Mouse (Mus musculus) testis, postnatal 10 days (tissue): ENCODE results near the gene Txndc5.

ENCODE experiments used
- DNase-seq: peaks from one replicate; pipeline ENCODE4 v3.0.0; 2021; ENCODE audit warnings: low spot score

The Txndc5 gene

DNA sequence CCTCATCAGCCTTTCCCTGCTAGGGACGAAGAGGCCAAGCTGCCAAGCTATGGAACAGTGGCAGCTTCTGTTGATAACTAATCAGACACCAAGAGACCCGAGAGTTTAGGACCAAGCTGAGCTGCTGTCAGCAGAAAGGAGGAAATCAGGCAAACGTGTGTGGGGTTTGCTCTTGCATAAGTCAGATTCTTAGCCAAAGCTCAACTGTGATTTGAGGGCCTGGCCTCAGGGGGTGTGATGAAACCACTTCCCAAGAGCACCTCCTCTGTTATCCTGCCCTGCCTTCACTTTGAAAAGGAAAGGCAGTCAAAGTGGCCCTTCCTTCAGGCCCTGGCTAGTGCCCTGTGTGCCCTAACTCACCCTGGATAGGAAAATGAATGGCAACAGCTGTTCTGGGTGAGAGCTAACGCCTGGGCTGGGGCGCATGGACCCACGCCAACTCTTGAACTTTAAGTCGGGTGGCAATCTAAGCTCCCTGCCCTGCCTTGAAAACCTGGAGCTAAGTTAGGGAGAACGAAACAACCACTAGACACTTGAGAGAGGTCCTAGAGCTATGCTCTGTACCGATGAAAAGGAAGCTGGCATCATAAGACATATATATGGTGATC is at the start of gene Txndc5:
TSS of gene Txndc5 (minus strand) at position 138 of the 608 bp plus-strand sequence.
- DNase-seq: no peak

DNA sequence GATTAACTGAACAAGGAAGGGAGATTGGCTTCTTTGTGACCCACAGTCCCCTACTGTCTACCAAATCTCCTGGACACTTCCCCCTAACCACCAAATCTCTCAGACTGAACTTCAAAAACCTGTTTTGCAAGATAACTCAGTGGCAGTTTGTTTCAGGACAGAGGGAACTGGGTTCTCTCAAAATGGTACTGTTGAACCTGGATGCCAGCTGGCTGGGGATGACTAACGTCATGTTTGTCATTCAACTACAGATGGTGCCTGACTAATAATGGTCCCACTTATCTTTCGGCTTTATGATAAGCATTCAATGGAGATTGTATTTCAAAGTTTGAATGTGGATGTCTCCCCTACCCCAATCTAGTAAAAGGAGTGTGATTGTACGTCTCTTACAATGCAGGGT is 46.0 kb upstream of the Txndc5 start:
- DNase-seq: peak; percentile 12

DNA sequence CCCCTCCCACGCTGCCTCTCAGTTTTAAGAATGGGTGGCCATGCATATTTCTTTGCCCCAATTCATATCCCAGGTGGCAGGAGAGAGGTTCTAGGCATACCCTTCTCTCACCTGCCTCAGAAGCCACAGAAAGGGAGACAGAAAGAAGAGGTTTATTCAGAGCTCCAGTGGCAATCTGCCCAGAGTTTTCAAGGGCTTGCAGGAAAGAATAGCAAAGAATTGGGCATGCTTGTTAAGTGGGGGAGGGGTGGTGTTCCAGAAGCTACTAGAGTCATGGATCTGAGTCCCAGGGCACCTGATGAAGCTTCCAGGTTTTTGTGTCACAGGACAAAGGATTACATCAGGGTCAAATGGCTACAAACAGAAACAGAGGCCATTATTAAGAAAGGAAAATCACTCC is 44.7 kb upstream of the Txndc5 start:
- DNase-seq: peak; percentile 26

DNA sequence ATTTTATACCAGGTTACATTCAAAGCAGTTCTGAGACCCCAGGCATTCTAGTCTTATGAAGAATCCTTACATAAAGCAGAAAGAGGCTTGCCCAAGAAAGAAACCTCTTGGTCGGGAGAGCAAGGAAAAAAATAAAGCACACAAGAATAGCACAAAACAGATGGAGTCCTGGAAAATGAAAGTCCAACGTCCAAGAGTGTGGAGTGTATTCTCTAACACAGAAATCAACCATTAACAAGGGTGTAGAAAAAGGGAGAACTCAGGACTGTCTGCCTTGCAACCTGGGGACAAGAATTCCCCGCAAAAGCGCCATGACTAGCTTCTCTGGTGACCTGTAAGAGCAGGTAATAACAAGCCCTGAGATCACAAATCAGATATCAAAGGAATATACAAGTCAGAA is 36.6 kb upstream of the Txndc5 start:
- DNase-seq: no peak

DNA sequence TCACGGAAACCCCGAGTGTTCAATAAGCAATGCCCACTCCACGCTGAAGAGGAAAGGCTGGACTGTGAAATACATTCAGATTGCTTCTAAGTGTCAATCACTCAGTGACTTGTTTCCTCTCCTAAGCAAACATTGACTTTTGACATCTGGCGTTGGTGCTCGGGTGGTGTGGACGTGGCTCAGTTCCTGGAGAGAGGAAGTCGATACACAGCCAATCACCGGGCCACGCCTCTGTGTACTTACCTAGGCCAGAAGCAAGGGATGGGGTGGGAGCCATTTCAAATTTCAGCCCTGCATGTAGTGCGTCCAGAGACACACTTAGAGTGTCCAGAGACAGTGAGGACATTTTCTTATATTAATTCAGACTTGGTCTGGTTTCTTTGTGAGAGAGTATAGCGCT is 26.0 kb upstream of the Txndc5 start:
- peak; percentile 34 for DNase-seq

DNA sequence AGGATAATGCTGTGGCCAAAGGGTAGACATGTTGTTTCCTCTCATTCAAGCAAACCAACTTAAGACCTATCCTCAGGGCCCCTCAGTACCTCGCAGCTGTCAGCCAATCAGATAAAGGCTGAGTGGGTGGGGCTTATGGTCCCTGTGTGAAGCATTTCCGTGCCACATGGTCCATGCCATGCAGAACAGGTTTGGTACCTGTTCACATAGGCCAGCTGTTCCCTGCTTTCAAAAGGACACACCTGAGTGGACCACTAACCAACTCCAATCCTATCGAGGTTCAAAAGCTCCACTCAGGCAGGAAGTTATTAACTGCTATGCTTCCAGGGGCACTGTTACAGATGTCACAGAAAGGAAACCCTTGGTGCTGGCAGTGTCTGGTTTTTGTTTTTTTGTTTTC is 25.6 kb upstream of the Txndc5 start:
- peak; percentile 36 for DNase-seq

DNA sequence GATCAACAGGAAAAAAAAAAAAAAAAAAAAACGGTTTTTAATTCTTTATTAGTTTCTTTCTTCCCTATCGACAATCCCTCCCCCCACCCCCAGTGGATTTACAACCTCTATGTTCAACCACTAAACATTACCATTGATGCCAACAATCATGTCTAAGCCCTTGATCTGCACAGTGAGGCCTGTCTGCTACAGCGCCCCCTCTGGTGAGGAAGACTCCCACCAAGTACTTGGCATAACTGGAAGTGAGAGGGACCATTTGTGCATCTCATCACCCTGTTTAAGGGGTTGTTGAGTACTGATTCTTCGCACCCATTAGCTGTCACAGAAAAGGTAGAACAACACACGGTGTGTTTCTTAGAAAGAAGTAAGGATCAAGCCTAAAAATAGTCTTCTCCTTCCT is 20.1 kb upstream of the Txndc5 start:
- DNase-seq: peak; percentile 45

DNA sequence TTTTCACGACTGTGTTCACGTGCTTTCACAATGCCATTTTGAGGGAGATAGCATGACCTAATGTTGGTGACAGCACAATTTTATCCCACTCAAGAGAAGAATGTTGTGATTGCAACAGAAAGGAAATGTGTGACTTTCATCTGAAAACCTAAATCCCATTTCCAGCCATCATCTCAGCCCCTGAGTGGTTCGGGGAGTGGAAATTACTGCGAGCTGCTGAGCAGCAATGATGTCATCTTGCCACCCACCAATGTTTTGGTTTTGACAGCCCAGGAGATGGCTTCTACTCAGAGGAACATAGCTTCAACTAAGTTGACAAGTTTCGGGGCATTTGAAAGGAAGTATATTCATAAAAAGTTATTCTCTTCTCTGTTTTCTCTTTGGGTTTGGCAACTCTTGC is 19.1 kb upstream of the Txndc5 start:
- peak; percentile 15 for DNase-seq

DNA sequence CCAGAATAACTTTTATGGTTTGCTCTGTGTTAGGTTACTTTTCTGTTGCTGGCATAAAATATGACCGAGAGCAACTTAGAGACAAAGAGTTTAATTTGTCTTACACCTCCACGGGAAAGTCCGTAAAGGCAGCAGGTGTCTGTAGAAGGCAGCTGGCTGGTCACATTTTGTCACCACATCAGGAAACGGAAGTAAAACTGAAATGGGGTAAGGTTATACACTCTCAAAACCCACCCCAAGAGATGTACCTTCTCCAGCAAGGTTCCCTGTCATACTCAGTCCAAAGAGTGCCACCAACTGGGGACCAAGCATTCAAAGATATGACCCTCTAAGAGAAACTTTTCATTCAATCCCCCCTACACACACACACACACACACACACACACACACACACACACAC is 18.1 kb upstream of the Txndc5 start:
- peak; percentile 7 for DNase-seq

DNA sequence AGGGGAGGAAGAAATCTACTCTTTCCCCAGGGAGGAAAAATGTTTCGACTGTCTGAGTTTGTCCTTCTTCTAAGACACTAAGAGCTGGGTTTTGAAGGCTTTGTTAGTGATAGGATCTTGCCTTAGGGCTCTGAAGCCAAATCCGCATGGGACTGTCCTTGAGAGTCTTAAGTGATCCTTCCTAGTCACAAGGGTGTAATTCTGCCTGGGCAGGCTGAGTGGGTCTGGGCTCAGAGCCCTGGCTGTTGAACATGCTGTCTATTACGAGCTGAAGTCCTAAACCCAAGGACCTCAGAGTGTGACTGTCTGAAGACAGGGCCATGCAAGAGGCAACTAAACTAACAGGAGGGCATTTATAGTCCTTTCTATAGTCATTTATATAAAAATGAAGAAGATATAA is 16.8 kb upstream of the Txndc5 start:
- DNase-seq: peak; percentile 32

DNA sequence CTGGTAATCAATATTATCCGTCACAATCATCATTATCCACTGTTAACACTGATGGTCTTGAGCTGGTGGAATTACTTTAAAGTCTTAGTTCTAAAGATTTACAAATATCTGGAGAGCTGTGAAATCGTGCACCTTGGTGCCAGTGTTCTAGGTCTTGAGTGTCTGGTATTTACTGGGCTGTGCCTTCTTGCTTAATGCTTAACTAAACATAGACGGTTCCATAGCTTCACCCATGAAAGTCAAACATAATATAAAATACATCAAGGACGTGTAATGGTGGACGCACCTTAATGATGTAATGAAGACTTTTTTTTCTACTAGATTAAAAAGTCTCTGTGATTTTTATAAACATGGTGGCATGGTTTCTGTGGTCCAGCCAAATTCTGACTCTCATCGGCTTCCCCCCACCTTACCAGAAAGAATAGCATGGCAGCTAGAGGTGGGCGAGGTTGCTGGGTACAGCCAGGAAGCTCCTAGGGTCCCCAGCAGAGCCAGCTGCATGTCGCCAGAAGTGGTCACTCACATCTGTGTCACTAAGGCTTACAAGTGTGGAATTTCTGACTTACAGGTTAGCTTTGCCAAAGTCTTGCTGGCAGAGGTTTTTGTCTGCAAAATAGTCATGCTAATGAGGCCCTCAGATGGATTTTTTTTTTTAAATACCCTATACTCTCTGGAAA is 16.3 kb upstream of the Txndc5 start:
- peak; percentile 25 for DNase-seq

DNA sequence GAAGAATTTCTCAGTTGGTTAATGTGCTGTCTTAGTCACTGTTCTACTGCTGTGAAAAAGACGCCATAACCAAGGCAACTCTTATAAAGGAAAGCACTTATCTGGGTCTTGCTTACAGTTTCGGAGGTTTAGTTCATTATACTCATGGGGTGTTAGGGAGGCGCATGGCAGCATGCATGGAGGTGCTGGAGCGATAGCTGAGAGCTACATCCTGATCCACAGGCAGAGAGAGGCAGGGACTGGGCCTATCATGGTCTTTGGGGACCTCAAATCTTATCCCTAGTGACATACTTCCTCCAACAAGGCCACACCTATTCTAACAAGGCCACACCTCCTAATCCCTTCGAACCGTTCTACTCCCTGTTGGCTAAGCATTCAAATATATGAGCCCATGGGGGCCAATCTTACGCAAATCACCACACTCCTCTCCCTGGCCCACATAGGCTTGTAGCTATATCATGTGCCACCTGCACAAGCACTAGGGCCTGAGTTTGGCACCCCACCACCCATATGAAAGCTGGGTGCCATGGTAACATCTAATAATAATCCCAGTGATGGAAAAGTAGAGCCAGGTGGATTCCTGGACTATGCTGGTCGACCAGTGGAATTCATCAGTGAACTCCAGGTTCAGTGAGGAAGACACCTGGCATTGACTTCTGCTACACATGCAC is 15.0 kb upstream of the Txndc5 start:
- peak; percentile 18 for DNase-seq

DNA sequence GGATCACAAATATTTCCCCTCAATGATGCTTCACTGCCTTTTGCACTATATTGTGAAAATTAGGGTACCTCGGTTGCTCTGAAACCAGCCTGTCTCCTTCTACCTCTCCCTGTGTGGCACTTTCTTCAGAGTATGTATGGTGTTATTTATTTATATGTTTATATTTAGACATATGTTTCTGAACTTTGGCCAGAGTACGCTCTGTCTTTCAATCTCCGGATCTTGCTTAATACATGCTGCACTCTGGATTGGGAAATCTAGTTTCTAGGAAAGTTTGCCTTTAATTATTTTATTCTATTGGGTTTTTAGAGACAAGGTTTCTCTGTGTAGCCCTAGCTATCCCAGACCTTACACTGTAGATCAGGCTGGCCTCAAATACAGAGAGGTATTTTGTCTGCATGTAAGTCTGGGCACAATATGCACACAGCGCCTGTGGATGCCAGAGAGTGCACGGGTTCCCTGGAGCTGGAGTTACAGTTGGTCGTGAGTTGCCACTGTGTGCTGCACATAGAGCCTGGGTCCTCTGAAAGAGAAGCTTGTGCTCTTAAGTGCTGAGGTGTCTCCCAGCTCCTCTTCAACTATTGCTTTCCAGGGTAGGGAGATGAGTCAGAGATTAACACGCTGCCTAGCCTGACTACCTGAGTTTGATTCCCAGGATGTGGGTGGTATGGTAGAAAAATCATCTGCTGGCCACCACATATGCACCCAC is 10.7 kb upstream of the Txndc5 start:
- peak; percentile 5 for DNase-seq

DNA sequence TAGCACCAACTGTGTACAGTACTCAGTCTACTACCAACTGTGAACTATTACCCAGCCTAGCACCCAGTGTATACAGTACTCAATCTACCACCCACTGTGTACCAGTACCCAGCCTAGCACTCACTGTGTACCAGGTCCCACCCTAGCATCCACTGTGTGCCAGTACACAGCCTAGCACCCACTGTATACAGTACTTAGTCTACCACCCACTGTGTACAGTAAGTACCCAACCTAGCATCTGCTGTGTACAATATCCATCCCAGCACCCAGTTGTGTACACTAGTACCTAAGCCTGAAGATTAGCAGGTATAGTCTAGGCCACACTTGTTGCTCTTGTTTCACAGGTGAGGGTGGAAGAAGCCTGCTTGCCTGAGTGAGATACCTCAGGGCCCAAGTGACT is 8.9 kb upstream of the Txndc5 start:
- DNase-seq: no peak

DNA sequence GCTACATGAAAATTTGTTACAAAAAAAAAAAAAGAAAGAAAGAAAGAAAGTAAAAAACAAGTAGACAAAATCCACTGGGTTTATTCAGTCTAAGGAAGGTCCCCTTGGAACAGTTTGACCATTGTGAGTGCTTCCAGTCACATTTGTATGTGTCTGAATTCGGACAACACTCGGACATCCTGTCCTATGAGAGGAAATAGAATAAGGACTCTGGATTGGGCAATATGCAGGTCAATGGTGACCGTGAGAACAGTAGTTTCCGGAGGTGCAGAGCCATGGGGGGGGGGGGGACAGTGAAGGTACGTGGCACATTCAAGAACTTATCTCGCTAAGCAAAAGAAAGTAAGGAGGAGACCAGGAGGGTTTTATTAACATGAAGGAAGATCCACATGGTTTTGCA is 6.1 kb upstream of the Txndc5 start:
- DNase-seq: no peak

DNA sequence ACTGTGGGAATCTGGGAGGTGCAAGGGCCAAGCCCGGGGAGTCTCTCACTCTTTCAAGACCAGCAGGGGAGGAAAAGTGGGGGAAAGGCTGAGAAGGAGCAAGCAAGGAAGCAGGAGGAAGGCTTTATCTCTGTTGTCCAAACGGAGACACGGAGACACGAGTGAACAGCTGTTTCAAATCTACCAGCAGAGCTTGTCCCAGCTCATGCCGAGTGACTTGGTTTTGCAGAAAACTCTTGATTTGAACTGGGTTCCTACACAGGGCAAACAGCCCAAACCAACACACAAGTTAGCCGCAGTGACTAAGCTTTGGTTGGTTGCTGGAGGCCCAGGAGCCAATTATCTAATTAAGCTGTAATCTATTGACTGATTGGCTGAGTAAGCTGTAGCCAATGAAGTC is 5.4 kb upstream of the Txndc5 start:
- no peak for DNase-seq

DNA sequence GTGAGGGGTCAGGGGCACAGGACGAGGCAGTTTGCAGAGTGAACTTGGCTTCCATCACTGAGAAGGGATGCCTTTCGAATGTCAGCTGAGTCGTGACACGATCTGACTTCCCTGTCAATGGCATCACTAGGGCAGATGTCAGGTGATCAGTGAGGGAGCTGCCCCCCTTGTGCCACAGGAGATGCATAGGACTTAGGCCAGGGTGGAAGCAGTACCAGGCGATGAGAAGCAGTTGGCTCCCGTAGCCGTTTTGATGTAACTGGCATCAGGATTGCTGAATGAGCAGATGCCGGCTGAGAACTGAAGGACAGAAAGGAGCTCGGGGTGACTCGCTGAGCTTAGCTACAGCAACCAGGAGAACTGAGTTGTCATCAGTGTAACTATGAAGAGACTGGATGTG is 4.8 kb upstream of the Txndc5 start:
- DNase-seq: no peak

DNA sequence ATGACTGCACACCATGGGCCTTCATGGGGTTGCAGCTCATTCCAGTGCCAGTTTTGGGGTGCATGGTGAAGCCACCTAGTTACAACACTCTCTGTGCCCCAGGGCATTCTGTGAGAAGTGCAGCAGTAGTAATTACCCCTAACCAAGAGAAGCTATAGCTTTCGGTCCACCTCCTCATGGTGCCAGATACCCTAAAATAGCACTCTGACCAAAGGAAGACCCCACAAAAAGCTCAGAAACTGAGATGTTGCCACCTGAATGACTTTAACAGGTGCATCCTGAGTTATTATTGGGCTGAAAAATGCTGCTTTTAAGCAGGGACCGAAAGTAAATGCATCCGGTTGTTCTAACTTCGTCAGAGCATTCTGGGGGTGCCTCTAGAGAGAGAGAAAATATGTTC is 2.9 kb upstream of the Txndc5 start:
- DNase-seq: no peak

DNA sequence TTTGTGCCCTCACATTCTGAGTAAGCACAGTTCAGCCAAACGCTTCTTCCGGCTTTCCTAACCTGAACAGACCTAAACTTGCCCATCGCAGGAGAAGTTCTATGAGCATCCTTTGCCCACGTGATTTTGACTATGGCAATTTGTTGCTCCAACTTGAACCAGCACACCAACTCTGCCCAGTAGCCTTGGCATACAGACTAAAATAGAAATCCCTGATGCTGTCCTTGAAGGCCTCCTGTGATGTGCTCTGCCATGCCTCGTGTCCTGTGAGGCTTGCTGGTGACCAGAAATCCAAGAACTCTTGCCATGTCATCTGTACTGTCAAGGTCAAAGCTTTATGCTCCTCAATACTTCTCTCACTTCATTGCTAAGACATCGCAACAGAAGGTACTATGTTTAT is 952 bp upstream of the Txndc5 start:
- no peak for DNase-seq

DNA sequence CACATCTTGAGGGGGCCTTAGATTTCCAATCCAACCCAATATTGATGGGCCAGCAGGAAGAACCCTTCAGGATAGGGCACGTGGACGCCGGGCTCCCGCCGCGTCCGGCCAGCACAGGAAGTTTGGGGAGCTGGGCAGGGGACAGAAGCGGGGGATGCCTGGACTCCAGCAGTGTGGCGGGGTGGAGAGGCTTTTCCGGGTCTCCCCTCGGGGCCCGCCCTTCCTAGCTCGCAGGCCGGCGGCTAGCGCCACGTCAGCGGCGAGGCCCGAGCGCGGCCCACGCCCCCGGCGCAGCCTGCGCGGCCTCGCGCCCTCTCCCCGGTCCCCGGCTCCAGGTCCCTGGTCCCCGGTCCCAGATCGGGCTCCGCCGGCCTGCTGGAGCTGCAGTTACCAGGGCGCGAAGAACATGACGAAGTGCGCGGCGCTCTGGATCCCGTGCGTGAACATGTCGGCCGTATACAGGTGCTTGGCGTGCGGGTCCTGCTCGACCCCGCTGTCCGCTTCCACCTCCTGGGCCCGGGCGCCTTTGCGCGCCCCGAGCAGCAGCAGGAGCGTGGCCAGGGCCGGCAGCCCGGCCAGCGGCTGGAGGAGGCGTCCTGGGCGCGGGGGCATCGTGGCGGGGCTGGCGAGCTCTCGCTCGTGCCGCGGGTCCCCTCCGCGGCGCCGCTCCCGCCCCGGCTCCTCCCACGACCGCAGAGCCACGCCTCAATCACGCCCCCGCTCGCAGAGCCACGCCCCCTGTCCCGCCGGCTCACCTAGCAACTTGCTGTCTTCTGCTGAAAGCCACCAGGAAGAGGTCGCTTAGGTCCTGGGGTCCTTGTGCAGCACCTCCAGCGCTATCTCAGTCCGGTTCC is 600 bp downstream of the Txndc5 start:
- DNase-seq: peak; percentile 93

DNA sequence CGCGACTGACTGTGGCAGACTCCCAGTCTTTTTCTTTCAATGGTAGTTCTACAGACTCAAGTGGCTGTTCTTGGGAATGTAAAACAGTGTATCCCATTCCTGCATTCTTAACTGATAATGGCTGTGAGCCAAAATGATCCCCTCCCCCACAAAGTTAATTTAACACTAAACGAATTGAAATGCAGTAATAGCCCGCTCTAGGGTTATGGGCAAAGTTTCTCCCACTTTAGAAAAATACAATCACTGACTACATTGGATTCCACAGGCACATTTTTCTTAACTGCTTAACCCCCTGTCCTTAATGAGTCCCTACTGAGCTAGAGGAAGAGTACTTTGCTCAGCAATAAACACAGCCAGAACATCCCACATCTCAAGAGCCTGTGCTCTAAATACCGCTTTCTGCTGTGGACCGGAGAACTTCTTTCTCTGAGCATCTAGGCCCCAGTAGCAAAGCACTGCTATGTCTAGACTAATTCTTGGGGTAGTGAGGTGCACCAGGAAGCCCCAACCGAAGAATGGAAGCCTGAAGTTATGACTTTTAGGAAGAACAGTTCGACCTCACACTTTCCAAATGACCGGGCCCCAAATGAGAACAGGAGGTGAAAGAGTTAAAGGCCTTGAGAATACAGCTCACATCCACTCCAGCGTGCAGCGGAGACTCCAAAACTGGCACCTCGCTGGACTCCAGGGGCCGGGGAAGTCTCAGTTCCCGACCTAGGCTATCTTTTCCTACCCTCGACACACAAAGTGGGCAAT is 1.4 kb downstream of the Txndc5 start:
- DNase-seq: peak; percentile 52
